Mouse (Mus musculus): ENCODE results near the gene Nutf2-ps1. TPM values are rescaled to one million over a fixed set of nuclear protein-coding genes. Genes with fewer than 3 reads are reported as not detected.
"Not testable (repeated sequence)": the region's sequence is repeated elsewhere in the genome, so short reads cannot be mapped to it uniquely, and the experiment has no call there.

Nutf2-ps1 gene
- polyA plus RNA-seq (2016; fragmentation: Nextera tagmentation; extraction: Ambion mirVana), result 549 and 585 TPM in 2 replicates

GRCm38 (mm10) chr19:53588968-53589367 is at the start of gene Nutf2-ps1:
Gene Nutf2-ps1, minus strand, starts transcription at chr19:53589068.
- H3K9me3 ChIP-seq (replicated peaks), result peaks cover 15% of the 10 kb centered on the region
- not testable (repeated sequence) for H3K4me1 ChIP-seq; DNase-seq (ENCODE audit: low spot score); H3K36me3 ChIP-seq; H3K27ac ChIP-seq; H3K4me3 ChIP-seq; H3K27me3 ChIP-seq (ENCODE audit: low read depth, poor library complexity, severe bottlenecking)
- 95% methylated on average over 7 of the region's 7 CpGs for WGBS

DNA sequence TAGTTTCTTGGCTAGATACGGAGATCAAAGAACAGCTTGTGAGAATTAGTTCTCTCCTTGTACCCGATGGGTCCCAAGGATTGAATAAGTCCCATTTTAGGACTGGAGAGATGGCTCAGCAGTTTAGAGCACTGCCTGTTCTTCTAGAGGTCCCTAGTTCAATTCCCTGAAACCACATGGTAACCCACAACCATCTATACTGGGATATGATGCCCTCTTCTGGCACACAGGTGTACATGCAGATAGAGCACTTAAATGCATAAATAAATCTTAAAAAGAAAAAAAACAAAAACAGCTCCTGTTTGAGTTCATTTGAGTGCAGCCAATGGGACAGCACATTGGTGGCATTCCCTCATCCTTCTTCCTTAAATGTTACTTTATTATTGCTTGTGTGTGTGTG is 49.2 kb upstream of the Nutf2-ps1 start:
- Histone ChIP-seq H3K4me3 (no peak overlapping the region), H3K4me1 (no peaks in the 10 kb centered on the region), H3K27ac (no peak overlapping the region), H3K9me3 (replicated peaks) (no peaks in the 10 kb centered on the region), H3K36me3 (peaks cover 94% of the 10 kb centered on the region), H3K27me3 (ENCODE audit: low read depth, poor library complexity, severe bottlenecking) (no peaks in the 10 kb centered on the region)
- no peak for DNase-seq (ENCODE audit: low spot score)
- WGBS, result 86% methylated on average over 2 of the region's 2 CpGs

GRCm38 (mm10) chr19:53621681-53622080 is 32.8 kb upstream of the Nutf2-ps1 start:
- Histone ChIP-seq H3K9me3 (replicated peaks) (no peaks in the 10 kb centered on the region), H3K27ac (no peak overlapping the region), H3K27me3 (ENCODE audit: low read depth, poor library complexity, severe bottlenecking) (no peaks in the 10 kb centered on the region), H3K4me3 (no peak overlapping the region), H3K4me1 (no peaks in the 10 kb centered on the region), H3K36me3 (peaks cover 95% of the 10 kb centered on the region)
- DNase-seq (ENCODE audit: low spot score), result no peak
- WGBS, result 94% methylated on average over 13 of the region's 13 CpGs

- no peaks in the 10 kb centered on the region for H3K9me3 ChIP-seq (replicated peaks)
- H3K4me3 ChIP-seq, result no peak overlapping the region
- WGBS, result 89% methylated on average over 6 of the region's 6 CpGs
- no peak overlapping the region for H3K27ac ChIP-seq
- peaks cover 66% of the 10 kb centered on the region for H3K36me3 ChIP-seq
- DNase-seq (ENCODE audit: low spot score), result no peak
- H3K27me3 ChIP-seq (ENCODE audit: low read depth, poor library complexity, severe bottlenecking), result no peaks in the 10 kb centered on the region
- H3K4me1 ChIP-seq, result no peaks in the 10 kb centered on the region
Measured at GRCm38 (mm10) chr19:53608921-53609320, 20.1 kb upstream of the Nutf2-ps1 start.

- H3K4me1 ChIP-seq, result peaks cover 15% of the 10 kb centered on the region
- peaks cover 43% of the 10 kb centered on the region for H3K36me3 ChIP-seq
- WGBS, result 19% methylated on average over 11 of the region's 11 CpGs
- peak overlapping the region; percentile 96 for H3K27ac ChIP-seq
- peak overlapping the region; percentile 100 for H3K4me3 ChIP-seq
- H3K27me3 ChIP-seq (ENCODE audit: low read depth, poor library complexity, severe bottlenecking), result no peaks in the 10 kb centered on the region
- no peaks in the 10 kb centered on the region for H3K9me3 ChIP-seq (replicated peaks)
- DNase-seq (ENCODE audit: low spot score), result no peak
Measured at GRCm38 (mm10) chr19:53601363-53601655, 12.4 kb upstream of the Nutf2-ps1 start.

GRCm38 (mm10) chr19:53600549-53601362 is 11.9 kb upstream of the Nutf2-ps1 start:
- no peaks in the 10 kb centered on the region for H3K27me3 ChIP-seq (ENCODE audit: low read depth, poor library complexity, severe bottlenecking)
- peak; percentile 68 for DNase-seq (ENCODE audit: low spot score)
- H3K4me3 ChIP-seq, result peak overlapping the region; percentile 100
- peak overlapping the region; percentile 96 for H3K27ac ChIP-seq
- peaks cover 37% of the 10 kb centered on the region for H3K36me3 ChIP-seq
- H3K4me1 ChIP-seq, result peaks cover 15% of the 10 kb centered on the region
- H3K9me3 ChIP-seq (replicated peaks), result no peaks in the 10 kb centered on the region
- under 1% methylated on average over 82 of the region's 82 CpGs for WGBS

DNA sequence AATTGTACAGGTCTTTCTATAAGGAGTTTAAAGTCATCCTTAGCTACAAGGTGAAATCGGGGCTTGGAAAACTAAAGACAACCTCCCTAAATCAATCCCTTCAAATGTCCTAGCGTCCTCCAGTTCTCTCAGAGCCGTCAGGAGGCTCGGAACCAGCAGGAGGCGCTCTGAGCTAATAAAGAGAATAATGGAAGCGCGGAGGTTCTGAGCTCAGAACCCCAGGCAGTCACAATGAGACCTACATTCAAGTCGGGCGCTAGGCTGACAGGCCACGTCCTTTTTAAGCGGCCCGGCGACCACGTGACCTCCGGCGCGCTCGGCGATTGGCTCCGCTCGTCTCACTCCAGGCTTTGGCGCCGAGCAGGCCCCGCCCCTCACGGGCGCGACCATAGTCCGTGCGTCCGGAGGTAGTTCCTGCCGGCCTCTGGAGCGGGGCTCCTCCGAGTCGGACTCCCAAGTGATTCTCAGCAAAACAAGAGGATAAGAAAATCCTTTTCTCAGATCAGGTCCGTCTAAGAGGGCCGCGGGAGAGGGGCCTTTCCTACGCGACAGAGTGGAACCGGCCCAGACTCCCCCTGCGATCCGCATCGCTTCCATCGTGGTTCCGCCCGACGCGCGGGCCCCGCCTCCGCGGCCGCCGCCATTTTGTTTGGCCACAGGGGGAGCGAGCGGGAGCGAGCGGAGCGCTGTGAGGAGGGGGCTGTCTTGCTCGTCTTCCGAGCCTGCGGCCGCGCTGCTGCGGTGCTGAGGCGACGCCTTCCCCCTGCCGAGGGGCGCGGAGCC is 11.1 kb upstream of the Nutf2-ps1 start, which contains the start of gene Smc3:
Gene Smc3 (plus strand): TSS at position 642 of the 783 bp plus-strand sequence.
- Histone ChIP-seq H3K27ac (peak within 1 kb of the TSS; percentile 96), H3K4me3 (peak within 1 kb of the TSS; percentile 100), H3K36me3 (peaks cover 30% of the 10 kb centered on the region), H3K9me3 (replicated peaks) (no peaks in the 10 kb centered on the region), H3K4me1 (peaks cover 15% of the 10 kb centered on the region), H3K27me3 (ENCODE audit: low read depth, poor library complexity, severe bottlenecking) (no peaks in the 10 kb centered on the region)
- under 1% methylated on average over 70 of the region's 70 CpGs for WGBS
- peak; percentile 99 for DNase-seq (ENCODE audit: low spot score)

- DNase-seq (ENCODE audit: low spot score), result no peak
- WGBS, result 76% methylated on average over 7 of the region's 7 CpGs
- peaks cover 2% of the 10 kb centered on the region for H3K36me3 ChIP-seq
- H3K27me3 ChIP-seq (ENCODE audit: low read depth, poor library complexity, severe bottlenecking), result no peaks in the 10 kb centered on the region
- peaks cover 9% of the 10 kb centered on the region for H3K4me1 ChIP-seq
- H3K9me3 ChIP-seq (replicated peaks), result no peaks in the 10 kb centered on the region
- no peak overlapping the region for H3K27ac ChIP-seq
- H3K4me3 ChIP-seq, result no peak overlapping the region
Measured at GRCm38 (mm10) chr19:53596723-53597474, 8.0 kb upstream of the Nutf2-ps1 start.

GRCm38 (mm10) chr19:53587686-53588085 is 1.2 kb downstream of the Nutf2-ps1 start:
- H3K9me3 ChIP-seq (replicated peaks), result peaks cover 19% of the 10 kb centered on the region
- H3K4me1 ChIP-seq; H3K4me3 ChIP-seq; DNase-seq (ENCODE audit: low spot score); H3K36me3 ChIP-seq; H3K27me3 ChIP-seq (ENCODE audit: low read depth, poor library complexity, severe bottlenecking); H3K27ac ChIP-seq: not testable (repeated sequence)
- 96% methylated on average over 3 of the region's 3 CpGs for WGBS

DNA sequence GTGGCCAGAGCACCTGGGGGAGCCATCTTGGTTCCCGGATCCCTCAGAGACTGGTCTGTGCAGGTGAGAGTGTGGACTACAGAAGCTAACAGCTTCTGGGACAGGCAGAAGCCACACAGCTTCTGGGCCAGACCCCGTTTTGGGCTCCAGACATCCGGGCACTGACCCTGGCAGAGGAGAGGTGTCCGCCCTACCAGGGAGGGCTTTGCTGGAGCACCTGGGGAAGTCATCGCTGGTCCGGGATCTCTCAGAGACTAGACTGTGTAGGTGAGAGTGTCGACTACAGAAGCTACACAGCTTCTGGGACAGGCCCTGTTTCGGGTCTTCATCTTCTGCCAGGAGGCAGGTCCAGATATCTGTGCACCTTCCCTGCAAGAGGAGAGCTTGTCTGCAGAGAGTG is 8.6 kb downstream of the Nutf2-ps1 start:
- DNase-seq (ENCODE audit: low spot score), result peak; percentile 17
- not testable (repeated sequence) for H3K4me1 ChIP-seq; H3K27me3 ChIP-seq (ENCODE audit: low read depth, poor library complexity, severe bottlenecking); H3K36me3 ChIP-seq; H3K27ac ChIP-seq; H3K4me3 ChIP-seq
- H3K9me3 ChIP-seq (replicated peaks), result peaks cover 15% of the 10 kb centered on the region
- WGBS, result 93% methylated on average over 8 of the region's 8 CpGs

- Histone ChIP-seq H3K36me3 (no peaks in the 10 kb centered on the region), H3K4me1 (no peaks in the 10 kb centered on the region), H3K4me3 (no peak overlapping the region), H3K27ac (no peak overlapping the region), H3K9me3 (replicated peaks) (0 out of 2 replicates have a peak, but pooled peaks cover under 1% of the 10 kb centered on the region), H3K27me3 (ENCODE audit: low read depth, poor library complexity, severe bottlenecking) (no peaks in the 10 kb centered on the region)
- 15% methylated on average over 8 of the region's 8 CpGs for WGBS
- DNase-seq (ENCODE audit: low spot score), result peak; percentile 70
Measured at GRCm38 (mm10) chr19:53578597-53579252, 10.1 kb downstream of the Nutf2-ps1 start.

DNA sequence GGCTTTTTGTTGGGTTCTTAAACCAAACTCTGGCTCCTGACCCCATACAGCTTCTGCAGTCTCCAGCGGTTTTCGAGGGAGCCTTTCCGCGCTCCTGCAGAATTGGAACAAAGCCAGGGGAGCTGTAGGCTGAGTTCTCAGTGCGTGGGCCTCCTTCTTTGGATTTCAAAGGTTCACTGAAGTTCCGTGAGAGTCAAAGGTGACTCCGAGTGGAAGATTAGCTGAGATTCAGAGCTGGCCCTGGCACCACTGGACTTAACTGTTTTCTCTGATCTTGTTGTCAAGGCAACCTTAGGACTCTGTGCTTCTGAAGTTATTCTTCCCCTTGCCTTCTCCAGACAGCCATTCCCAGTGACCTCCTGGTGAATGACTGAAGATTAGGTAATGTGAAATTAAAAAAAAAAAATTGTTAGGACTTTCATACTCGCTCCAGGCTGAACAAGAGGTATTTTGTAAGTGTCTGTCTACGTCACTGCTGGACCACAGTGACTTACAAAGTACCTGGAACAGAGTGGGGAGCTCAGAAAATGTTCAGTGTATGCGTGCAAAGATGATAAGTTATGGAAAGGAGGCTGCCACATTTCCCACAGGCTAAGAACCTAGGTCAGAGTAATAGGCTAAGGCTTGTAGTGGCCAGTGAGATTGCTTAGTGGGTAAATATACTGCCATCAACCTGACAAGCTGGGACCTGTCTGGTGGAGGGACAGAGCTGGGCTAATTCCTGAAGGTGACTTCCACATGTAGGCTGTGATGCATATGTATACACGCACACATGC is 11.7 kb downstream of the Nutf2-ps1 start:
- WGBS, result 72% methylated on average over 11 of the region's 11 CpGs

More for the DNA sequence above, 11.7 kb downstream of the Nutf2-ps1 start:
- no peaks in the 10 kb centered on the region for H3K9me3 ChIP-seq (replicated peaks)
- H3K4me3 ChIP-seq, result no peak overlapping the region
- H3K4me1 ChIP-seq, result no peaks in the 10 kb centered on the region
- no peak overlapping the region for H3K27ac ChIP-seq
- H3K27me3 ChIP-seq (ENCODE audit: low read depth, poor library complexity, severe bottlenecking), result no peaks in the 10 kb centered on the region
- DNase-seq (ENCODE audit: low spot score), result peak; percentile 29
- H3K36me3 ChIP-seq, result no peaks in the 10 kb centered on the region

Measured in limb, embryonic 10.5 days (tissue).